Mouse (Mus musculus): ENCODE results near the gene Sprr2a2.
"Not testable (repeated sequence)": the region's sequence is repeated elsewhere in the genome, so short reads cannot be mapped to it uniquely, and the experiment has no call there.

Sprr2a2 gene

GRCm38 (mm10) chr3:92215569-92215968 lies at the start of gene Sprr2a2, which contains the start of gene Sprr2a1:
Gene Sprr2a2, plus strand, starts transcription at chr3:92215920.
Gene Sprr2a1, plus strand, starts transcription at chr3:92215799.
- DNase-seq (ENCODE audit: extremely low spot score, low read depth, low spot score) = not testable (repeated sequence)

GRCm38 (mm10) chr3:92169847-92170246 lies 45.9 kb upstream of the Sprr2a2 start:
- no peak for DNase-seq (ENCODE audit: extremely low spot score, low read depth, low spot score)

DNA sequence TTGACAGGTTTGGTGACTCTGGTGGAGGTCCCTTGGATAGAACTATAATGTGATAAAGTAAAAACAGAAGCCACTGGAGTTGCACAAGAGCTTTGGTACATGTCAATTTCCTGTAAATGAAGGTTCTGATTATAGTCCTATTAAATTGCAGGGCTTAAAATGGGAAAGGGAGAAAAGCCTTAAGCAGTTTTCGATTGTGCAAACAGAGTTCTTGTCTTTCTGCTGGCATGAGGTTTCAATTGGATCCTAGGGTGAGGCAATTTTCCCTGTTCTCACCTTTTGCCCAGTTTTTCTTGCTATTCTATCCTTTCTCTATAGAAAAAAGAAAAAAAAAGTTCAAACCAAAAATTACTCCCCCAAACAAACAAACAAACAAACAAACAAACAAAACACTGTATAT lies 38.8 kb upstream of the Sprr2a2 start:
- no peak for DNase-seq (ENCODE audit: extremely low spot score, low read depth, low spot score)

DNA sequence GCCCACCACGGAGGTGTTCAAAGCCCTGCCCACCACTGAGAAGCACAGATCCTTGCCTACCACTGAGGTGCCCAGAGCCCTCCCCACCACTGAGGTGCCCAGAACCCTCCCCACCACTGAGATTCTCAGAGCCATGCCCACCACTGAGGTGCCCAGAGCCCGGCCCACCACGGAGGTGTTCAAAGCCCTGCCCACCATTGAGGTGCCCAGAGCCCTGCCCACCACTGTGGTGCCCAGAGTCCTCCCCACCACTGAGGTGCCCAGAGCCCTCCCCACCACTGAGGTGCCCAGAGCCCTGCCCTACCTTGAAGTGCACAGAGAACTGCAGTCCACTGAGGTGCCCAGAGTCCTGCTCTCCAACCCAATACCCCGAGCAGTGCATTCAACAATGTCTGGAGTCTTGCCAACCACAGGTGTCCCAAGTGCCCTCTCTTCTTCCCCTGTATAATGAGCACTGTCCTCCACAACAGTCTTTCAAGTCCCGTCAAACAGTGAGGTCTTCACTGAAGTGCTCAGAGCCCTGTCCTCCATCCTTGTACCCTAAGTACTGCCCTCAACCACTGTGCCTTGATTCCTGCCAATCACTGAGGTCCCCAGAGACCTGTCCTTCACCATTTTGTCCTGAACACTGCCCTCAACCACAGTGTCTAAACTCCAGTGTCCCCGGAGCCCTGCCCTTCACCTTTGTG lies 20.1 kb upstream of the Sprr2a2 start:
- DNase-seq (ENCODE audit: extremely low spot score, low read depth, low spot score) = no peak

- not testable (repeated sequence) for DNase-seq (ENCODE audit: extremely low spot score, low read depth, low spot score)
These were observed 4.4 kb upstream of the Sprr2a2 start for GRCm38 (mm10) chr3:92211133-92211925.

DNA sequence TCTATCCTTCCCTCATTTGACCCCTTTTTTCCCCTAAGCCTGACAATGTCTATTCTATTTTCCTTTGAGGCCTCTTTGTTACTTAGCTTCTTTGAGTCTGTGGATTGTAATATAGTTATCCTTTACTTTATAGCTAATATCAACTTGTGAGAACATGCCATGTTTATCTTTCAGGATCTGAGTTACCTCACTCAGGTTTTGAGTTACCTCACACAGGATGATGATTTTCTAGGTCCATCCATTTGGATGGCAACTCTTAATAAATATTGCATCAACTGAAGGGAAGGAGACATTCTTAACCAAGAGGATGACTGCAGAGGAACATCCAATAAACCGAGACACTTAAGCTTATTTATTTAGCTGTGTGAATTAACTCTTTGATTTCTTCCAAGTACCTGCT lies 3.7 kb upstream of the Sprr2a2 start:
- not testable (repeated sequence) for DNase-seq (ENCODE audit: extremely low spot score, low read depth, low spot score)

DNA sequence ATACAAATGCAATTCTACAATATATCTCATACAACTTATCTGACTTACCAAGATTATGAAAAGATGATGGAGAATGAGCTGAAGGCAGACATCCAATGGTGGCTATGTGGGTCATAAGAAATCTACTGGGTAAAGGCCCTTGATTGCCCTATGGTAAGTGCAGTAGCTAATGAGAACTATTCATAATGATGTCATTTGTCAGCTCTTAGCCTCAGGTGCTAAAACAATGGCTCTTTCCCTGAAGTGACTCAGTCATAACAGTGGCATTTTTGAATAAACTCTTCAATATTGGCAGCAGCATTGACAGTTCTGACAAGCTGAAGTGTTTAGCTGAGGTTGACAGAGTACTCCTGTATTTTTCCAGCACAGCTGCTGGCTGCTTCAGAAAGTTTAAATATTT lies 2.1 kb upstream of the Sprr2a2 start:
- DNase-seq (ENCODE audit: extremely low spot score, low read depth, low spot score) = not testable (repeated sequence)

GRCm38 (mm10) chr3:92219031-92219430 lies 3.3 kb downstream of the Sprr2a2 start:
- DNase-seq (ENCODE audit: extremely low spot score, low read depth, low spot score) = not testable (repeated sequence)

DNA sequence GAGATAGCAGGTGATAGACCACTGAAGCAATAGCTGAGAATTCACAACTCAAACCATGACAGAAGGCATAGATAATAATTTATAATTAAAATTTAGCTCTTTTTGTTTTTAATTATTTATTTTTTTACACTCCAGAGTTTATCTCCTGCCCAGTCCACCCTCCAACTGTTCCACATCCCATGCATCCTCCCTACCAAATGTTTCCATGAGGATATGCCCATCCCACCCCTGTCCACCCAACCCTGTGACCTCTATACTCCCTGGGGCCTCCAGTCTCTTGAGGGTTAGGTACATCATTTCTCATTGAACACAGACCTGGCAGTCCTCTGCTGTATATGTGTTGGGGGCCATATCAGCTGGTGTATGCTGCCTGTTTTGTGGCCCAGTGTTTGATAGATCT lies 8.0 kb downstream of the Sprr2a2 start:
- DNase-seq (ENCODE audit: extremely low spot score, low read depth, low spot score) = not testable (repeated sequence)

- not testable (repeated sequence) for DNase-seq (ENCODE audit: extremely low spot score, low read depth, low spot score)
These were observed 11.7 kb downstream of the Sprr2a2 start for GRCm38 (mm10) chr3:92227410-92227809.

GRCm38 (mm10) chr3:92236463-92237189 lies 20.9 kb downstream of the Sprr2a2 start:
- not testable (repeated sequence) for DNase-seq (ENCODE audit: extremely low spot score, low read depth, low spot score)

DNA sequence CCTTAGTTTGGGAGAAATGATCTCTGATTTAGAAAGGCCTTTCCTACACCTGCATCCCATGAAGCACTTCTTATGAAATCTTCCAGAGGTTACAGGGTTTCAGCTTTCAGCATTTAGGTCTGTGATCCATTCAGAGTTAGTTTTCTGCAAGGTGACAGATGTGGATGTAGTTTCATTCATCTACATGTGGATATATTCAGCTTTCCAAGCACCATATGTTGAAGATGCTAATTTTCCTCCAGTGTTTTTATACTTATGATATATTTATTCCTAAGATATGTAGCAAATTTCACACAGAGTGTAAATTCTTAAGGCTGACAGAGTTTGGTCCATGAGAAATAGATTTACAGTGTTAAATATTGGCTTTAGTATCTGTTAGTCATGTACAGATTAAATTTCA lies 23.0 kb downstream of the Sprr2a2 start:
- DNase-seq (ENCODE audit: extremely low spot score, low read depth, low spot score) = not testable (repeated sequence)

GRCm38 (mm10) chr3:92239197-92239596 lies 23.5 kb downstream of the Sprr2a2 start:
- DNase-seq (ENCODE audit: extremely low spot score, low read depth, low spot score) = not testable (repeated sequence)

GRCm38 (mm10) chr3:92244833-92245232 lies 29.1 kb downstream of the Sprr2a2 start:
- not testable (repeated sequence) for DNase-seq (ENCODE audit: extremely low spot score, low read depth, low spot score)

DNA sequence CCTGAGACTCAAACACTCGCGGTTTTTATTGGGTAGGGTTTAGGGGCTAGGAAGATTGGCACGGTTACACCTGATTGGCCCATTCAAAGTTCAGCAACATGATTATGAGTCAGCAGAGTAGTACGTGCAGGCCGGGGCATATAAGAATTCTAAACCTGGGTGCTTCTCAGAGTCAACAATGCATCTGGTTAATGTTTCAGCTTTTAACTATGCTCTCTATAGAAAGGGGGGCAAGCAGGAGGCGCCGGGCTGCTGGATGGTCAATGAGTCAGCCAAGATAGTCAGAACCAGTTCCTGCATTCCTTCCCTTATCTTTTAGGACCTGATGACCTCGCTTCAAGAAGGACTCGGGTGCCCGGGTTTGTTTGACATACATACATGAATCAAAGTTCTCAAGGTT lies 30.5 kb downstream of the Sprr2a2 start:
- not testable (repeated sequence) for DNase-seq (ENCODE audit: extremely low spot score, low read depth, low spot score)

DNA sequence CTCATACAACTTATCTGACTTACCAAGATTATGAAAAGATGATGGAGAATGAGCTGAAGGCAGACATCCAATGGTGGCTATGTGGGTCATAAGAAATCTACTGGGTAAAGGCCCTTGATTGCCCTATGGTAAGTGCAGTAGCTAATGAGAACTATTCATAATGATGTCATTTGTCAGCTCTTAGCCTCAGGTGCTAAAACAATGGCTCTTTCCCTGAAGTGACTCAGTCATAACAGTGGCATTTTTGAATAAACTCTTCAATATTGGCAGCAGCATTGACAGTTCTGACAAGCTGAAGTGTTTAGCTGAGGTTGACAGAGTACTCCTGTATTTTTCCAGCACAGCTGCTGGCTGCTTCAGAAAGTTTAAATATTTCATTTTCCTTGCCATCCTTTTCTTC lies 32.8 kb downstream of the Sprr2a2 start:
- DNase-seq (ENCODE audit: extremely low spot score, low read depth, low spot score) = not testable (repeated sequence)

DNA sequence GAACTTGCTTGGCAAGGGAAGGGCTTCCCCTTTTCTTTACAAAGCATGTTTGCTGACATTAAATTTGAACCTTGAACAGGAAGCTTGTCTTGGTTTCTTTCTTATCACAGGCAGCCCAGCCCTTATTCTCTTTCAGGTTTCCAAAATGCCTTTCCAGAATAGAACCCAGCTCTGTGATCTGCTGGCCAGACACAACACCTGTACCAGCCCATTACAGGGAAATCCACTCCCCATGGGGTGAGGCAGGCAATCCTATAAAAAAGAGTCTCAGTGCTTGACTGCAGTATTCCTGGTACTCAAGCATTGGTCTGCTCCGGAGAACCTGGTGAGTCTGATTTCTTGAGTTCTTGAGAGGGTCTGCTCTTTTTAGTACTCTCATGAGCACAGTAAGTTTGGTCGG lies 34.7 kb downstream of the Sprr2a2 start:
- DNase-seq (ENCODE audit: extremely low spot score, low read depth, low spot score) = not testable (repeated sequence)

- DNase-seq (ENCODE audit: extremely low spot score, low read depth, low spot score) = not testable (repeated sequence)
These were observed 38.1 kb downstream of the Sprr2a2 start for GRCm38 (mm10) chr3:92253860-92254259.

- not testable (repeated sequence) for DNase-seq (ENCODE audit: extremely low spot score, low read depth, low spot score)
These were observed 42.8 kb downstream of the Sprr2a2 start for GRCm38 (mm10) chr3:92258526-92258925.

DNA sequence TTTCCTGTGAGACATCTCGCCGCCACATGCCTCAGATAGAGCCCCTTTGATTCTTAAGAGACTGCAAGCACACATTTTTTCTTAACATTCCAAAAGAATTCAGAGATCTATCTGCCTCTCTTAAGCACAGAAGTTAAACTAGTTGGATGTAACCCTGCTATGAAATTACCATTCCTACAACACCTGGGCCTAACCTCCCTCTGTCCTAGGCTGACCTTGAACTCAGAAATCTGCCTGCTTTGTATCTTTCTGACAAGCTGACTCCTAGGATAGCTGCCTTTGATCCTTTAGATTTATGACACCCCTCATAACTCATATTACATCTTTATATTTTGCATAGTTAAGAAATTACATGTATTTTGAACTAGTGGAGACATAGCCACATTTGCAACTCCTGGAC lies 47.7 kb downstream of the Sprr2a2 start:
- not testable (repeated sequence) for DNase-seq (ENCODE audit: extremely low spot score, low read depth, low spot score)

DNA sequence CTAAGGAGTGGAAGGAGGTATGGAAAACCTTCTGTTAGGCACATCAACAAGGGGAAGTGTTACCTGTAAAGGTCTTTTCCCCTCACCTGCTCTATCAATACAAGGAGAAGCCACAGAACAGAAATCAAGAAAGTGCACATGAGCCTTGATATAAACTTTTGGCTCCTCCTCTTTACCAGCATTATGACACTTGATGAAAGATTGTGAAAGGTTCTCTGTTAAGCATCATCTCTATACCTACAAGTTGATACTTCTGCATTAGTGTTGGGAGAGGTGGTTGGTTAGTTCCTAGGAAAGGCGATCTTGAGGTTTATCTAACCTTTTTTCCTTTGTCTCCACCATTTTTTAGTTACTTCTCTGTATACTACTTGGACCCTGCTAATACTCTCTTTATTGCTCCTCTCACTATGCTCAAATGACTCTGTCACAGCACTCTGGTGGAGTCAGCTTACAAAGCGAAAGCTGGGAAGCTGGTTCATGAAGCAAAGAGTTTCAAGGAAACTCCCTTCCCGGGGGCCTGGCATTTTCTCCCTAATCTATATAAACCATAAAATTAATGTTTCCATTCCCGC lies 55.8 kb downstream of the Sprr2a2 start:
- not testable (repeated sequence) for DNase-seq (ENCODE audit: extremely low spot score, low read depth, low spot score)
